Mouse (Mus musculus) layer of hippocampus, adult 11-12 months (tissue): ENCODE results near the gene Aldh3b1.
A peak's percentile ranks its signal among the peaks of the same experiment; 100 is the strongest.

Source experiments
- DNase-seq: peaks from one replicate; pipeline ENCODE4 v3.0.0; 2022; ENCODE audit warnings: low spot score

Gene Aldh3b1

GRCm38 (mm10) chr19:3910206-3910605, 19.4 kb downstream of the Aldh3b1 start:
- no peak for DNase-seq

GRCm38 (mm10) chr19:3907876-3908660, 21.5 kb downstream of the Aldh3b1 start:
- no peak for DNase-seq

- DNase-seq = peak; percentile 77
Measured at GRCm38 (mm10) chr19:3906795-3907786, 22.5 kb downstream of the Aldh3b1 start, which contains the start of gene Tcirg1. Tcirg1 (minus strand) TSS chr19:3907133.

- no peak for DNase-seq
Measured at GRCm38 (mm10) chr19:3906326-3906725, 23.3 kb downstream of the Aldh3b1 start.

- no peak for DNase-seq
Measured at GRCm38 (mm10) chr19:3905261-3905969, 24.2 kb downstream of the Aldh3b1 start.

GRCm38 (mm10) chr19:3904363-3904675, 25.3 kb downstream of the Aldh3b1 start:
- DNase-seq = no peak

GRCm38 (mm10) chr19:3903648-3904362, 25.8 kb downstream of the Aldh3b1 start:
- DNase-seq = no peak

GRCm38 (mm10) chr19:3902966-3903365, 26.6 kb downstream of the Aldh3b1 start:
- DNase-seq = no peak

- no peak for DNase-seq
Measured at GRCm38 (mm10) chr19:3899618-3900017, 30.0 kb downstream of the Aldh3b1 start.

GRCm38 (mm10) chr19:3898952-3899351, 30.7 kb downstream of the Aldh3b1 start:
- no peak for DNase-seq

- DNase-seq = no peak
Measured at GRCm38 (mm10) chr19:3897557-3897956, 32.1 kb downstream of the Aldh3b1 start.

- no peak for DNase-seq
Measured at GRCm38 (mm10) chr19:3896208-3896607, 33.4 kb downstream of the Aldh3b1 start.

GRCm38 (mm10) chr19:3895171-3895631, 34.4 kb downstream of the Aldh3b1 start:
- no peak for DNase-seq

- no peak for DNase-seq
Measured at GRCm38 (mm10) chr19:3894294-3894693, 35.3 kb downstream of the Aldh3b1 start.

- DNase-seq = no peak
Measured at GRCm38 (mm10) chr19:3893545-3894116, 36.0 kb downstream of the Aldh3b1 start.

- DNase-seq = no peak
Measured at GRCm38 (mm10) chr19:3890181-3890580, 39.4 kb downstream of the Aldh3b1 start.

GRCm38 (mm10) chr19:3889096-3889495, 40.5 kb downstream of the Aldh3b1 start:
- no peak for DNase-seq

- no peak for DNase-seq
Measured at GRCm38 (mm10) chr19:3884325-3884990, 45.1 kb downstream of the Aldh3b1 start.

- DNase-seq = no peak
Measured at GRCm38 (mm10) chr19:3882214-3882613, 47.4 kb downstream of the Aldh3b1 start.

- no peak for DNase-seq
Measured at GRCm38 (mm10) chr19:3880054-3880848, 49.4 kb downstream of the Aldh3b1 start.
